Mouse (Mus musculus) ES-E14 (cell line): ENCODE data around the gene Heyl. TPM values are rescaled to one million over a fixed set of nuclear protein-coding genes. Genes with fewer than 3 reads are reported as not detected.

ENCODE experiments used
- DNase-seq: peaks from one replicate; pipeline ENCODE4 v3.0.0-alpha.2; 2013; ENCODE audit warnings: low read depth, low spot score
- H3K27ac ChIP-seq: 2 replicates; pipeline ENCODE4 v1.5.1; 2012; ENCODE audit warnings: low read depth, mild to moderate bottlenecking, low read length, moderate library complexity, mixed read lengths; ENCODE audit not compliant: poor library complexity, insufficient read depth, severe bottlenecking
- H3K36me3 ChIP-seq: 2 replicates; pipeline ENCODE4 v1.6.1; 2012; ENCODE audit warnings: mild to moderate bottlenecking, low read length, moderate library complexity, mixed read lengths; ENCODE audit not compliant: control insufficient read depth, poor library complexity, insufficient read depth, severe bottlenecking
- H3K4me1 ChIP-seq, 2 experiments: fragments of 150-350 bp in 1 of 2; sonication (generic) in 1 of 2; 2 replicates each; pipeline ENCODE4 v1.6.1; 2012; ENCODE audit warnings: low read length in 2 of 2, mild to moderate bottlenecking in 1 of 2, mixed read lengths in 1 of 2; ENCODE audit not compliant: control insufficient read depth in 2 of 2, insufficient read depth in 2 of 2, poor library complexity in 1 of 2
- H3K4me3 ChIP-seq, 2 experiments: fragments of 150-350 bp in 1 of 2; sonication (generic) in 1 of 2; 2 replicates each; pipeline ENCODE4 v1.5.1; 2012; ENCODE audit warnings: low read length in 2 of 2, low read depth in 1 of 2, mild to moderate bottlenecking in 1 of 2, mixed read lengths in 1 of 2; ENCODE audit not compliant: insufficient read depth in 1 of 2, poor library complexity in 1 of 2, severe bottlenecking in 1 of 2
- H3K9ac ChIP-seq: 2 replicates; pipeline ENCODE4 v1.6.1; 2012; ENCODE audit warnings: low read depth, mild to moderate bottlenecking, low read length, mixed read lengths; ENCODE audit not compliant: poor library complexity, insufficient read depth, severe bottlenecking
- H3K9me3 ChIP-seq: fragments of 150-350 bp; sonication (generic); 2 replicates; pipeline ENCODE4 v1.6.1; 2012; ENCODE audit warnings: low read depth, mild to moderate bottlenecking, low read length; ENCODE audit not compliant: control insufficient read depth, insufficient read depth
- CHD2 ChIP-seq: IDR thresholded peaks from 2 replicates; pipeline ENCODE4 v1.6.1; 2014; ENCODE audit warnings: mild to moderate bottlenecking, low read depth, low read length, inconsistent platforms
- HCFC1 ChIP-seq: IDR thresholded peaks from 2 replicates; pipeline ENCODE4 v1.6.1; 2012; ENCODE audit warnings: low read length, inconsistent platforms, borderline replicate concordance; ENCODE audit not compliant: insufficient read depth
- MAFK ChIP-seq: IDR thresholded peaks from 2 replicates; pipeline ENCODE4 v1.6.1; 2014; ENCODE audit warnings: mild to moderate bottlenecking, low read depth, low read length, inconsistent platforms; ENCODE audit not compliant: insufficient read depth
- ZC3H11A ChIP-seq: IDR thresholded peaks from 2 replicates; pipeline ENCODE4 v1.6.1; 2012; ENCODE audit warnings: low read depth, mild to moderate bottlenecking, inconsistent platforms, low read length, borderline replicate concordance
- ZNF384 ChIP-seq: IDR thresholded peaks from 2 replicates; pipeline ENCODE4 v1.6.1; 2012; ENCODE audit warnings: low read depth, low read length, inconsistent platforms
- in situ Hi-C, 2 experiments: fragments of 600-800 bp; cut with MboI; formaldehyde crosslinking; loops; one replicate each; pipeline ENCODE4 v1.15.1; 2025; ENCODE audit warnings: low sequenced_read_pairs in 2 of 2, inconsistent platforms in 1 of 2; ENCODE audit not compliant: unreplicated experiment in 2 of 2
- total RNA-seq: library from RNA; depleted of rRNA; stranded (reverse); fragments of 300-350 nt; gene quantifications from 2 replicates; pipeline ENCODE4 v1.2.3, GENCODE M21; 2012

Gene Heyl
- total RNA-seq, 1 experiment: not detected

GRCm38 (mm10) chr4:123219720-123220357 lies 13.5 kb upstream of the Heyl start:
- H3K4me3 ChIP-seq: no peak overlapping the region
- H3K9ac ChIP-seq: no peak overlapping the region
- no peak for DNase-seq
- no peaks in the 10 kb centered on the region for H3K36me3 ChIP-seq
- no peak overlapping the region for H3K27ac ChIP-seq
- in situ Hi-C loops: no loop called here
- TF ChIP-seq CHD2 (no peak), HCFC1 (no peak), ZNF384 (no peak), MAFK (no peak), ZC3H11A (peak; percentile 47; the same call in 1 of the 2 replicates)
- H3K4me1 ChIP-seq: peaks cover 0 to 3% of the 10 kb centered on the region in 2 experiments; a peak in 1 of 4 replicates
- no peaks in the 10 kb centered on the region for H3K9me3 ChIP-seq

- Histone ChIP-seq H3K36me3 (no peaks in the 10 kb centered on the region), H3K9me3 (no peaks in the 10 kb centered on the region), H3K4me3 (no peak overlapping the region), H3K27ac (no peak overlapping the region), H3K9ac (no peak overlapping the region), H3K4me1 (peaks cover 0 to 3% of the 10 kb centered on the region in 2 experiments; a peak in 1 of 4 replicates)
- in situ Hi-C loops: no loop called here
- DNase-seq: no peak
- TF ChIP-seq ZNF384: no peak
- TF ChIP-seq ZC3H11A: no peak
- no peak for TF ChIP-seq MAFK
- TF ChIP-seq HCFC1: no peak
- TF ChIP-seq CHD2: no peak
Measured at GRCm38 (mm10) chr4:123220637-123221036, 12.7 kb upstream of the Heyl start.

GRCm38 (mm10) chr4:123223309-123223708 lies 10.0 kb upstream of the Heyl start:
- Histone ChIP-seq H3K4me1 (peaks cover 0 to 3% of the 10 kb centered on the region in 2 experiments; a peak in 1 of 4 replicates), H3K9ac (no peak overlapping the region), H3K4me3 (no peak overlapping the region), H3K27ac (no peak overlapping the region), H3K9me3 (no peaks in the 10 kb centered on the region), H3K36me3 (no peaks in the 10 kb centered on the region)
- TF ChIP-seq CHD2: no peak
- no peak for TF ChIP-seq HCFC1
- no peak for TF ChIP-seq ZNF384
- no peak for TF ChIP-seq MAFK
- TF ChIP-seq ZC3H11A: no peak
- in situ Hi-C loops: no loop called here
- no peak for DNase-seq

GRCm38 (mm10) chr4:123225718-123226403 lies 7.5 kb upstream of the Heyl start:
- Histone ChIP-seq H3K4me1 (no peaks in the 10 kb centered on the region), H3K27ac (no peak overlapping the region), H3K9me3 (no peaks in the 10 kb centered on the region), H3K4me3 (no peak overlapping the region), H3K9ac (no peak overlapping the region), H3K36me3 (no peaks in the 10 kb centered on the region)
- in situ Hi-C loops: no loop called here
- no peak for TF ChIP-seq MAFK
- no peak for DNase-seq
